Mouse (Mus musculus): ENCODE results near the gene Tbc1d1. TPM values are rescaled to one million over a fixed set of nuclear protein-coding genes. Genes with fewer than 3 reads are reported as not detected.

Tbc1d1 gene
- polyA plus RNA-seq, 1 experiment from 2014 or later = 33.4 TPM

GRCm38 (mm10) chr5:64398155-64398554, 242.1 kb downstream of the Tbc1d1 start:
- H3K9me3 ChIP-seq (ENCODE audit: control insufficient read depth, low read length) = no peaks in the 10 kb centered on the region
- no peak overlapping the region for H3K27ac ChIP-seq (replicated peaks in 1 of 2; ENCODE audit: control insufficient read depth in 1 of 2, insufficient read depth in 1 of 2, low read depth in 2 of 2, low read length in 2 of 2)
- H3K9ac ChIP-seq (ENCODE audit: low read length) = no peak overlapping the region
- H3K27me3 ChIP-seq (ENCODE audit: control insufficient read depth, insufficient read depth, low read length) = no peaks in the 10 kb centered on the region
- peaks cover 2 to 5% of the 10 kb centered on the region in 2 experiments; a peak in 2 of 4 replicates for H3K4me1 ChIP-seq (ENCODE audit: control insufficient read depth in 2 of 2, insufficient read depth in 2 of 2, low read length in 2 of 2)
- H3K4me2 ChIP-seq (ENCODE audit: low read length) = no peak overlapping the region
- 89% methylated on average over 13 of the region's 13 CpGs for WGBS
- no peak for ATAC-seq (ENCODE audit: insufficient number of reproducible peaks, insufficient read depth, low FRiP score, low read depth)
- H3K36me3 ChIP-seq (ENCODE audit: control insufficient read depth, insufficient read depth, low read length) = no peaks in the 10 kb centered on the region
- no peak overlapping the region for H3K4me3 ChIP-seq (ENCODE audit: control insufficient read depth in 1 of 2, insufficient read depth in 1 of 2, low read depth in 1 of 2, low read length in 2 of 2)

- WGBS = 81% methylated on average over 4 of the region's 4 CpGs
- no peaks in the 10 kb centered on the region for H3K9me3 ChIP-seq (ENCODE audit: control insufficient read depth, low read length)
Observed at GRCm38 (mm10) chr5:64400742-64401141, 244.6 kb downstream of the Tbc1d1 start.

More at GRCm38 (mm10) chr5:64400742-64401141, 244.6 kb downstream of the Tbc1d1 start:
- no peak for ATAC-seq (ENCODE audit: insufficient number of reproducible peaks, insufficient read depth, low FRiP score, low read depth)
- Histone ChIP-seq H3K4me2 (ENCODE audit: low read length) (no peak overlapping the region), H3K4me1 (ENCODE audit: control insufficient read depth in 2 of 2, insufficient read depth in 2 of 2, low read length in 2 of 2) (no peaks in the 10 kb centered on the region), H3K9ac (ENCODE audit: low read length) (no peak overlapping the region), H3K27me3 (ENCODE audit: control insufficient read depth, insufficient read depth, low read length) (no peaks in the 10 kb centered on the region), H3K27ac (replicated peaks in 1 of 2; ENCODE audit: control insufficient read depth in 1 of 2, insufficient read depth in 1 of 2, low read depth in 2 of 2, low read length in 2 of 2) (no peak overlapping the region), H3K36me3 (ENCODE audit: control insufficient read depth, insufficient read depth, low read length) (no peaks in the 10 kb centered on the region), H3K4me3 (ENCODE audit: control insufficient read depth in 1 of 2, insufficient read depth in 1 of 2, low read depth in 1 of 2, low read length in 2 of 2) (no peak overlapping the region)

Small RNAs within 50 kb of the gene (microRNA-seq; reads per million reads assigned to microRNA genes)
- not detected for gene Gm22395

Other genes with a start within 250 kb of the Tbc1d1 start
- 5.0 and 5.4 TPM in 2 replicates for gene Rell1, start 187.4 kb upstream of the Tbc1d1 start, polyA plus RNA-seq (2014; fragmentation: Nextera tagmentation; extraction: Ambion mirVana)
- gene Pgm2, start 63.4 kb upstream of the Tbc1d1 start, polyA plus RNA-seq (2014; fragmentation: Nextera tagmentation; extraction: Ambion mirVana) = 12.8 and 13.2 TPM in 2 replicates